Mouse (Mus musculus) liver, adult 2 months (tissue): ENCODE measurements around the gene Iffo2.

ENCODE experiments used
- CTCF ChIP-seq: fragments of 200-500 bp; IDR thresholded peaks from 2 replicates; pipeline ENCODE4 v1.5.1; 2011; ENCODE audit warnings: low read depth, low read length, control low read depth
- POLR2A ChIP-seq: fragments of 200-500 bp; IDR thresholded peaks from 2 replicates; pipeline ENCODE4 v1.6.1; 2011; ENCODE audit warnings: low read length, control low read depth; ENCODE audit not compliant: insufficient read depth; ENCODE audit errors: extremely low read depth

DNA sequence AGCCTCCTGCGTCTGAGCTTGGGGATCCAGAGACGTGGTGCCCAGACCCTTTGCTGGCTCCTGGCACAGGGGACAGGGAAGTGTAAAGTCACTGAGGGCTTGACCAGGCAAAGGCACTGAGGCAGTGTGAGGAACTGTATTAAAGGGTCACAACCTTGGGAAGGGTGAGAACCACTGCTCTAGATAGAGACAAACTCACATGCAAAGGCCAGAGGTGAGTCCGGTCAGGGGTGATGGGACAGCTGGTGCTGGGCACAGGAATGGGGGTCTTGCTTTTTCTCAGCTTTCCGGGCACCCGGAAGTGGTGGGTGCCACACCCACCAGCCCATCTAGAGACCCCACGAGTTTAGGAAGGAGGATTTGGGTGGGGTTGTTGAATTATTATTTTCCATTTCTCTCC is 63.0 kb downstream of the Iffo2 start:
- TF ChIP-seq POLR2A = no peak
- TF ChIP-seq CTCF = no peak
